Mouse (Mus musculus): Measurements from ENCODE around the gene Clrn3. TPM values are rescaled to one million over a fixed set of nuclear protein-coding genes. Genes with fewer than 3 reads are reported as not detected.
"Not testable (repeated sequence)": the region's sequence is repeated elsewhere in the genome, so short reads cannot be mapped to it uniquely, and the experiment has no call there.

Clrn3 gene
- polyA plus RNA-seq, 1 experiment from 2014 or later = 0.13 TPM

DNA sequence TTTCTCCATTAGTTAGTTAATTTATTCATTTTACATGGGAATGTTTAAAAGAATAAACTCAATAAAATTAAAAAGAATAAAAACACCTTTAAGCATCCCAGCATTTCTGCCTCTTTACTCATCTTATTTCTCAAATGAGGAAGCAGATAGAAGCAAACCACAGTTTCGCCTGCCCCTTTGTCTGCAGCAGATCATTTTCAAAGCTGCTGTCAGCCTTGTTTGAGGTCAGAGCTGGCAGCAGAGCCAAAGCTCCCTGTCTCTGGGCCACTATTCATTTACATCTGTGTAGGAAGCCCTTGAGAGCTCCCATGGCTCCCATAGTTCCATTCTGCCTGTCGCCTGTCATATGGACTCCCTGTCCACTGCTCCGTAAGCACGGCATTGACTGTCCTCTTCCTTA lies 19.9 kb downstream of the Clrn3 start:
- Histone ChIP-seq H3K9me3 (replicated peaks; ENCODE audit: control insufficient read depth, low read length) (no peaks in the 10 kb centered on the region), H3K36me3 (ENCODE audit: control insufficient read depth, insufficient read depth) (no peaks in the 10 kb centered on the region), H3K4me1 (ENCODE audit: control insufficient read depth, insufficient read depth, low read length) (no peaks in the 10 kb centered on the region), H3K9ac (ENCODE audit: low read length) (no peak overlapping the region), H3K27me3 (ENCODE audit: control insufficient read depth, insufficient read depth, low read length) (no peaks in the 10 kb centered on the region), H3K4me2 (ENCODE audit: low read depth, low read length) (no peak overlapping the region), H3K27ac (ENCODE audit: low read length) (no peak overlapping the region), H3K4me3 (ENCODE audit: low read length) (no peak overlapping the region)
- WGBS = 74% methylated on average over 4 of the region's 4 CpGs
- ATAC-seq (replicated peaks; ENCODE audit: extremely low read depth, insufficient read depth, low FRiP score) = no peak

DNA sequence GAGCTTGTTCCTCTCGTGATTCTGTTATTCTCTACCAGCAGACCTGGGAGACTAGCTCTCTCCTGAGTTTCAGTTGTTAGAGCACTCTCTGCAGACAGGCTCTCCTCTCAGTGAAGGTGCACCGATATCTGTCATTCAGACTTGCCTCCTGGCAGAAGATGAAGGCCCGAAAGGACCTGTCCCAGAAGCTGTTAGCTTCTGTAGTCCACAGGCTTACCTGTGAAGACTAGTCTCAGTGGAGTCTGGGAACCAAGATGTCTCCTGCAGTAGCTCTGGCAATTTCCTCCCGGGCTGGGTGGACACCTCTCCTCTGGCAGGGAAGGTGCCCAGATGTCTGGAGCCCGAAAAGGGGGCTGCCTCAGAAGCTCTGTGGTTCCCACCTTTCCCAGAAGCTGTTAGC lies 21.9 kb downstream of the Clrn3 start:
- not testable (repeated sequence) for H3K9ac ChIP-seq (ENCODE audit: low read length); H3K9me3 ChIP-seq (replicated peaks; ENCODE audit: control insufficient read depth, low read length); H3K4me2 ChIP-seq (ENCODE audit: low read depth, low read length); H3K27ac ChIP-seq (ENCODE audit: low read length); ATAC-seq (replicated peaks; ENCODE audit: extremely low read depth, insufficient read depth, low FRiP score); H3K4me1 ChIP-seq (ENCODE audit: control insufficient read depth, insufficient read depth, low read length); H3K27me3 ChIP-seq (ENCODE audit: control insufficient read depth, insufficient read depth, low read length); H3K4me3 ChIP-seq (ENCODE audit: low read length); H3K36me3 ChIP-seq (ENCODE audit: control insufficient read depth, insufficient read depth)
- 83% methylated on average over 5 of the region's 5 CpGs for WGBS

- 33% methylated on average over 2 of the region's 2 CpGs for WGBS
- no peak for ATAC-seq (replicated peaks; ENCODE audit: extremely low read depth, insufficient read depth, low FRiP score)
- H3K4me1 ChIP-seq (ENCODE audit: control insufficient read depth, insufficient read depth, low read length) = no peaks in the 10 kb centered on the region
These were observed 29.1 kb downstream of the Clrn3 start for GRCm38 (mm10) chr7:135499403-135499802.

DNA sequence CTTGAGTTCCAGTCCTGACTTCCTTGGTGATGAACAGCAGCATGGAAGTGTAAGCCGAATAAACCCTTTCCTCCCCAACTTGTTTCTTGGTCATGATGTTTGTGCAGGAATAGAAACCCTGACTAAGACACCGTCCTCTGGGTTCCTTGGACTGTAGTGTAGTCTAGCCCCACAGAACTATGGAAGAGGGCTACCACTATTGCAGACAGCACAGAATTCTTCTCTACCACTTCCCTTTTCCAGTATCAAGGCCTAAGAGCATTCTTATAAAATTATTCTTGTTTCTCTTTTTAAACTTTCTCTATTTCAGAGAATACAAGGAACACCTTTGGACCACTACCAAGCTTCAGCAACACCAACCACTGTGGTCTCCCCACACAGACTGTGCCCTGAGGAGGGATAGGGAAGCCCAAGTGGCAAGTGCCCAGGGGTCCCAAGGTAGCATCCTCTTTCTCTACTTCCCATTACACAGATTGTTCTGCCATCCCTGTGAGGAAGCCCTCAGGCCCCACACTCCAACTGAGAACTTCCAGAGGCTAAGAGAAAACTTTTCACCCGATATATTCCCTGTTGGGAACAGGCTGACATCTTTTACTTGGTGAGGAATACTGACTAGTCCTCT lies 29.8 kb downstream of the Clrn3 start:
- Histone ChIP-seq H3K4me3 (ENCODE audit: low read length) (no peak overlapping the region), H3K36me3 (ENCODE audit: control insufficient read depth, insufficient read depth) (no peaks in the 10 kb centered on the region), H3K27me3 (ENCODE audit: control insufficient read depth, insufficient read depth, low read length) (no peaks in the 10 kb centered on the region), H3K4me1 (ENCODE audit: control insufficient read depth, insufficient read depth, low read length) (no peaks in the 10 kb centered on the region), H3K4me2 (ENCODE audit: low read depth, low read length) (no peak overlapping the region), H3K27ac (ENCODE audit: low read length) (no peak overlapping the region), H3K9ac (ENCODE audit: low read length) (no peak overlapping the region), H3K9me3 (replicated peaks; ENCODE audit: control insufficient read depth, low read length) (no peaks in the 10 kb centered on the region)
- no peak for ATAC-seq (replicated peaks; ENCODE audit: extremely low read depth, insufficient read depth, low FRiP score)
- 71% methylated on average over 2 of the region's 3 CpGs for WGBS

More at GRCm38 (mm10) chr7:135499403-135499802, 29.1 kb downstream of the Clrn3 start:
- no peaks in the 10 kb centered on the region for H3K36me3 ChIP-seq (ENCODE audit: control insufficient read depth, insufficient read depth)
- H3K4me2 ChIP-seq (ENCODE audit: low read depth, low read length) = no peak overlapping the region
- H3K4me3 ChIP-seq (ENCODE audit: low read length) = no peak overlapping the region
- H3K9ac ChIP-seq (ENCODE audit: low read length) = no peak overlapping the region
- no peak overlapping the region for H3K27ac ChIP-seq (ENCODE audit: low read length)
- no peaks in the 10 kb centered on the region for H3K9me3 ChIP-seq (replicated peaks; ENCODE audit: control insufficient read depth, low read length)
- H3K27me3 ChIP-seq (ENCODE audit: control insufficient read depth, insufficient read depth, low read length) = no peaks in the 10 kb centered on the region

DNA sequence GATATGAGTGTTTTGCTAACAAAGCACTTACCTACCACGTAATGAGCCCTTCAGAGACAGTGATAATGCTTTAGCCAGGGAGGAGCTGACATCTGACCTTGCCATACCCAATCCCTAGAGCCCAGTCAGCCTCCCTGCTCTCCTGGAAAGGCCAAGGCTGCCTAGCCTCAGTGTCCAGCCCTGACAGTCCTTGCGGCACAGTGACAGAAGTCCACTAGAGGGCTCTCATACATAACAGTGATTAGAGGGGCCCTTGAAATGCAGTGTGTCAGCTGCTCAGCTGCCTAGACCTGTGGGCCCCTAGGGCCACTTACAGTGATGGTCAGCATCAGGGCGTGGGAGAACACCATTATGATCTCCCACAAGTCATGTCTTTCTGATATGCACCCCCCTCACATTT lies 33.2 kb downstream of the Clrn3 start:
- no peak overlapping the region for H3K4me3 ChIP-seq (ENCODE audit: low read length)
- no peaks in the 10 kb centered on the region for H3K4me1 ChIP-seq (ENCODE audit: control insufficient read depth, insufficient read depth, low read length)
- H3K4me2 ChIP-seq (ENCODE audit: low read depth, low read length) = no peak overlapping the region
- no peaks in the 10 kb centered on the region for H3K36me3 ChIP-seq (ENCODE audit: control insufficient read depth, insufficient read depth)
- 27% methylated on average over 3 of the region's 3 CpGs for WGBS
- no peak for ATAC-seq (replicated peaks; ENCODE audit: extremely low read depth, insufficient read depth, low FRiP score)
- H3K9ac ChIP-seq (ENCODE audit: low read length) = no peak overlapping the region
- H3K9me3 ChIP-seq (replicated peaks; ENCODE audit: control insufficient read depth, low read length) = peaks cover 3% of the 10 kb centered on the region; the same call in 1 of the 2 replicates
- H3K27ac ChIP-seq (ENCODE audit: low read length) = no peak overlapping the region
- H3K27me3 ChIP-seq (ENCODE audit: control insufficient read depth, insufficient read depth, low read length) = 0 out of 2 replicates have a peak, but pooled peaks cover 2% of the 10 kb centered on the region

- 0 out of 2 replicates have a peak, but pooled peaks cover 2% of the 10 kb centered on the region for H3K27me3 ChIP-seq (ENCODE audit: control insufficient read depth, insufficient read depth, low read length)
- 50% methylated on average over 8 of the region's 8 CpGs for WGBS
- no peak overlapping the region for H3K4me3 ChIP-seq (ENCODE audit: low read length)
- no peak overlapping the region for H3K4me2 ChIP-seq (ENCODE audit: low read depth, low read length)
- H3K36me3 ChIP-seq (ENCODE audit: control insufficient read depth, insufficient read depth) = no peaks in the 10 kb centered on the region
- no peak for ATAC-seq (replicated peaks; ENCODE audit: extremely low read depth, insufficient read depth, low FRiP score)
- H3K9ac ChIP-seq (ENCODE audit: low read length) = no peak overlapping the region
- no peak overlapping the region for H3K27ac ChIP-seq (ENCODE audit: low read length)
- peaks cover 3% of the 10 kb centered on the region; the same call in 1 of the 2 replicates for H3K9me3 ChIP-seq (replicated peaks; ENCODE audit: control insufficient read depth, low read length)
- 0 out of 2 replicates have a peak, but pooled peaks cover 2% of the 10 kb centered on the region for H3K4me1 ChIP-seq (ENCODE audit: control insufficient read depth, insufficient read depth, low read length)
These were observed 38.0 kb downstream of the Clrn3 start for GRCm38 (mm10) chr7:135490500-135490886.

- H3K27ac ChIP-seq (ENCODE audit: low read length) = no peak overlapping the region
- H3K9me3 ChIP-seq (replicated peaks; ENCODE audit: control insufficient read depth, low read length) = peaks cover 3% of the 10 kb centered on the region; the same call in 1 of the 2 replicates
- H3K4me1 ChIP-seq (ENCODE audit: control insufficient read depth, insufficient read depth, low read length) = 0 out of 2 replicates have a peak, but pooled peaks cover 2% of the 10 kb centered on the region
- no peak overlapping the region for H3K4me2 ChIP-seq (ENCODE audit: low read depth, low read length)
- H3K27me3 ChIP-seq (ENCODE audit: control insufficient read depth, insufficient read depth, low read length) = 0 out of 2 replicates have a peak, but pooled peaks cover 2% of the 10 kb centered on the region
- no peaks in the 10 kb centered on the region for H3K36me3 ChIP-seq (ENCODE audit: control insufficient read depth, insufficient read depth)
- H3K9ac ChIP-seq (ENCODE audit: low read length) = no peak overlapping the region
- no peak overlapping the region for H3K4me3 ChIP-seq (ENCODE audit: low read length)
- ATAC-seq (replicated peaks; ENCODE audit: extremely low read depth, insufficient read depth, low FRiP score) = no peak
- WGBS = 64% methylated on average over 9 of the region's 9 CpGs
These were observed 38.5 kb downstream of the Clrn3 start for GRCm38 (mm10) chr7:135489724-135490499.

GRCm38 (mm10) chr7:135488214-135488810 lies 40.1 kb downstream of the Clrn3 start:
- H3K9me3 ChIP-seq (replicated peaks; ENCODE audit: control insufficient read depth, low read length) = peaks cover 3% of the 10 kb centered on the region; the same call in 1 of the 2 replicates

DNA sequence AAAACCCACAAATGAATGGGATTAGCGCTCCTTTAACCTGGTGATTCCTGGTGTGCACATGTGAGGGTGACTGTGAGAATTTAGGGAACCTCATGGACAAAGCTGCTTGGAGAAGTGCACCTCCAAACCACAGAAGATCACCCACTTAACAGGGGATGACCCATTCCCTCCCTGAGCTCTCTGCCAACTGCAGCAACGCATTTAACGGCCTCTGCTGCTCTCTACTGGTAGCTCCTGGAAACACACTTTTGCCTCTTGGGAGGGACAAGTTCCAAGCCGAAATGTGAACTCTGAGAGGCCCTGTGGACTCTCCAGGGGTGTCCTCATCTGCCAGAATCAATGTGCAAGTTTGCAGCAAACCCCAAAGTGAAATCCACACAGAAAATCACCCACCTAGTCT lies 41.0 kb downstream of the Clrn3 start:
- WGBS = 26% methylated on average over 4 of the region's 4 CpGs

More at GRCm38 (mm10) chr7:135488214-135488810, 40.1 kb downstream of the Clrn3 start:
- no peak for ATAC-seq (replicated peaks; ENCODE audit: extremely low read depth, insufficient read depth, low FRiP score)
- Histone ChIP-seq H3K27me3 (ENCODE audit: control insufficient read depth, insufficient read depth, low read length) (peaks cover 6% of the 10 kb centered on the region; the same call in 1 of the 2 replicates), H3K36me3 (ENCODE audit: control insufficient read depth, insufficient read depth) (no peaks in the 10 kb centered on the region), H3K4me3 (ENCODE audit: low read length) (no peak overlapping the region), H3K9ac (ENCODE audit: low read length) (no peak overlapping the region), H3K27ac (ENCODE audit: low read length) (no peak overlapping the region), H3K4me1 (ENCODE audit: control insufficient read depth, insufficient read depth, low read length) (0 out of 2 replicates have a peak, but pooled peaks cover 2% of the 10 kb centered on the region), H3K4me2 (ENCODE audit: low read depth, low read length) (no peak overlapping the region)
- 57% methylated on average over 6 of the region's 6 CpGs for WGBS

More for the DNA sequence above, 41.0 kb downstream of the Clrn3 start:
- no peak for ATAC-seq (replicated peaks; ENCODE audit: extremely low read depth, insufficient read depth, low FRiP score)
- no peak overlapping the region for H3K27ac ChIP-seq (ENCODE audit: low read length)
- H3K4me1 ChIP-seq (ENCODE audit: control insufficient read depth, insufficient read depth, low read length) = 0 out of 2 replicates have a peak, but pooled peaks cover 2% of the 10 kb centered on the region
- peaks cover 3% of the 10 kb centered on the region; the same call in 1 of the 2 replicates for H3K9me3 ChIP-seq (replicated peaks; ENCODE audit: control insufficient read depth, low read length)
- peaks cover 6% of the 10 kb centered on the region; the same call in 1 of the 2 replicates for H3K27me3 ChIP-seq (ENCODE audit: control insufficient read depth, insufficient read depth, low read length)
- no peak overlapping the region for H3K4me2 ChIP-seq (ENCODE audit: low read depth, low read length)
- no peak overlapping the region for H3K4me3 ChIP-seq (ENCODE audit: low read length)
- H3K9ac ChIP-seq (ENCODE audit: low read length) = no peak overlapping the region
- no peaks in the 10 kb centered on the region for H3K36me3 ChIP-seq (ENCODE audit: control insufficient read depth, insufficient read depth)

Data from heart, embryonic 16.5 days (tissue).